Mouse (Mus musculus): ENCODE results near the gene Car5a. TPM values are rescaled to one million over a fixed set of nuclear protein-coding genes. Genes with fewer than 3 reads are reported as not detected.
A peak's percentile ranks its signal among the peaks of the same experiment; 100 is the strongest.

Car5a gene
- polyA plus RNA-seq, 1 experiment from 2014 or later = 0.12 TPM

DNA sequence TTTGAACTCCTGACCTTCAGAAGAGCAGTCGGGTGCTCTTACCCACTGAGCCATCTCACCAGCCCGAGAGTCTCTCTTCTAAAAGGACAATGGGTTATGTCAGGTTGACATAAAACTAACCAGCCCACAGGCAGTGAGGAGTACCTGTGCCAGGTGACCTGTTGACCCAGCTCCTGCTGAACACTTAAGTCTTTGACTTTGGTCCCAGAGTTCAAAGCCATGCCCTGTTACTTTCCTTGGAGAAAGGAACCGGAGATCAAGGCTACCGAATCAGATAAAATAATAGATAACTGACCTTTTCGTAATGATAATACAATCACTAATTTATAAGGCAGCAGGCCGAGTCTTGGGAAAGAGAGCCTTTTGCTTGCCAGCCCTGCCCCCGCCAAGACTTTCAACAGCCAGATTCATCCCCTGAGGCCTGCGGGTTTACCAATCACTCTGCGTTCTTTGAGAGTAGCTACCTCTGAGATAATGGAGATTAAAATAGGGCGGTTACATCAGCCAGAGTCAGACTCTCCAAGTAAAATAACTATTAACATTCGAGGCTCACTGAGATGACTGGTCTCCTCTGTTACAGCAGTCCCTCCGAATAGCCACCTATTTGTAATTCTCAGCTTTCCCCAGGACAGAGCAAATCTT, 12.6 kb downstream of the Car5a start:
- Histone ChIP-seq H3K4me3 (replicated peaks; ENCODE audit: low read depth, low read length) (no peak overlapping the region), H3K9me3 (replicated peaks; ENCODE audit: low read length) (no peaks in the 10 kb centered on the region), H3K27me3 (ENCODE audit: insufficient read depth, low read length) (no peaks in the 10 kb centered on the region), H3K9ac (ENCODE audit: low read depth, low read length) (no peak overlapping the region), H3K4me1 (replicated peaks; ENCODE audit: insufficient read depth, low read length) (no peaks in the 10 kb centered on the region), H3K4me2 (ENCODE audit: low read length) (no peak overlapping the region), H3K36me3 (ENCODE audit: insufficient read depth, low read length) (no peaks in the 10 kb centered on the region), H3K27ac (no peak overlapping the region)
- no peak for ATAC-seq (replicated peaks; ENCODE audit: low FRiP score, low read depth)
- WGBS = 80% methylated on average over 12 of the region's 12 CpGs
- DNase-seq (ENCODE audit: low spot score) = no peak
- no peak for TF ChIP-seq CTCF (IDR thresholded peaks at IDR 0.05; ENCODE audit: low read depth)

DNA sequence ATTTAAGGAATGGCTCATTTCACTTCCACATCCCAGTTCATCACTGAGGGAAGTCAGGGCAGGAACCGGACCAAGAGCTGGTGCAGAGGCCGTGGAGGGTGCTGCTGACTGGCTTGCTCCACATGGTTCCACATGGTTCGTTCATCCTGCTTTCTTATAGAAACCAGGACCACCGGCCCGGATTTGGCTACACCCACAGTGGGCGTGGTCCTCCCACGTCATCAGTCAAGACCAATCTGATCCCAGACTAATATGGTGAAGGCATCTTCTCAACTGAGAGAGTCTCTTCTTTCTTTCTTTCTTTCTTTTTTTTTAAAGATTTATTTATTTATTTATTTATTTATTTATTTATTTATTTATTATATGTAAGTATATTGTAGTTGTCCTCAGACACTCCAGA, 13.1 kb downstream of the Car5a start:
- H3K9ac ChIP-seq (ENCODE audit: low read depth, low read length) = no peak overlapping the region
- 80% methylated on average over 7 of the region's 7 CpGs for WGBS
- no peaks in the 10 kb centered on the region for H3K4me1 ChIP-seq (replicated peaks; ENCODE audit: insufficient read depth, low read length)
- ATAC-seq (replicated peaks; ENCODE audit: low FRiP score, low read depth) = no peak
- DNase-seq (ENCODE audit: low spot score) = no peak
- H3K36me3 ChIP-seq (ENCODE audit: insufficient read depth, low read length) = no peaks in the 10 kb centered on the region
- no peak overlapping the region for H3K4me3 ChIP-seq (replicated peaks; ENCODE audit: low read depth, low read length)
- TF ChIP-seq CTCF (IDR thresholded peaks at IDR 0.05; ENCODE audit: low read depth) = no peak
- H3K27me3 ChIP-seq (ENCODE audit: insufficient read depth, low read length) = no peaks in the 10 kb centered on the region
- no peak overlapping the region for H3K4me2 ChIP-seq (ENCODE audit: low read length)
- no peak overlapping the region for H3K27ac ChIP-seq
- H3K9me3 ChIP-seq (replicated peaks; ENCODE audit: low read length) = no peaks in the 10 kb centered on the region

DNA sequence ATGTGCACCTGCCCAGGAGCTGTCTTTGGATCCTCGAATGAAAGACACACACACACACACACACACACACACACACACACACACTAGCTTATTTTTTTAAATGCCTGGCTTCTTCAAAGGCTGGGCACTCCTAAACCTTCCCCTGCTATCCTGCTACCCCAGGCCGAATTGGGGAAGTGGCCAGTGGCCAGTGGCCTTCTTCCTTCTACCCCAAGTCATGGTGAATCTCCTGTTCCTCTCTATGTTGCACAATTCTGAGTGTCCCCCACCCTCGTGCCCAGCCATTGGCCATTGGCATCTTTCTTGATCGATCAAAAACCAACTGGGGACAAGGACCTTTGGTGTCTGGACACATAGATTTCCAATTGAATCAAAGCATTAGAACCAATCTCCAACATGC, 14.7 kb downstream of the Car5a start:
- H3K4me1 ChIP-seq (replicated peaks; ENCODE audit: insufficient read depth, low read length) = no peaks in the 10 kb centered on the region
- no peaks in the 10 kb centered on the region for H3K27me3 ChIP-seq (ENCODE audit: insufficient read depth, low read length)
- TF ChIP-seq CTCF (IDR thresholded peaks at IDR 0.05; ENCODE audit: low read depth) = no peak
- H3K9me3 ChIP-seq (replicated peaks; ENCODE audit: low read length) = no peaks in the 10 kb centered on the region
- H3K9ac ChIP-seq (ENCODE audit: low read depth, low read length) = no peak overlapping the region
- no peak overlapping the region for H3K4me2 ChIP-seq (ENCODE audit: low read length)
- no peak overlapping the region for H3K27ac ChIP-seq
- WGBS = 79% methylated on average over 4 of the region's 4 CpGs
- H3K36me3 ChIP-seq (ENCODE audit: insufficient read depth, low read length) = no peaks in the 10 kb centered on the region
- no peak overlapping the region for H3K4me3 ChIP-seq (replicated peaks; ENCODE audit: low read depth, low read length)
- DNase-seq (ENCODE audit: low spot score) (no peak), ATAC-seq (replicated peaks; ENCODE audit: low FRiP score, low read depth) (no peak)

DNA sequence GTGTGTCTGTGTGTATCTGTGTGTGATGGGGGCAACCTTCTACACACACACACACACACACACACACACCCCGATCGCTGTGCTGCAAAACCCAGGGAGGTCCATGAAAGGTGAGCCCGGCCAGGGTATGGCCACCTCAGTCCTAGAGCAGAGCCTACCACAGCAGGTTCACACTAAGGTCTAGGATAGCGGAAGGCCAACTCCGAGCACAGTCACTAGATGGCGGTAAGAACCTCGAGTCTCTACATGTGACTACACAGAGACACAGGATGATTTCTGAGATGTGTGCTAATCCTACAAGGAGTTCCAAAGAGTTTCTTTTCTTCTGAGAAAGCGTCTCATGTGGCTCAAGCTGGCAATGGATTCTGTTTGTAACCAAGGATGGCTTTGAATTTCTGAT, 17.4 kb downstream of the Car5a start:
- Histone ChIP-seq H3K27ac (no peak overlapping the region), H3K4me3 (replicated peaks; ENCODE audit: low read depth, low read length) (no peak overlapping the region), H3K9me3 (replicated peaks; ENCODE audit: low read length) (no peaks in the 10 kb centered on the region), H3K4me2 (ENCODE audit: low read length) (no peak overlapping the region), H3K9ac (ENCODE audit: low read depth, low read length) (no peak overlapping the region), H3K4me1 (replicated peaks; ENCODE audit: insufficient read depth, low read length) (0 out of 2 replicates have a peak, but pooled peaks cover under 1% of the 10 kb centered on the region), H3K27me3 (ENCODE audit: insufficient read depth, low read length) (no peaks in the 10 kb centered on the region), H3K36me3 (ENCODE audit: insufficient read depth, low read length) (no peaks in the 10 kb centered on the region)
- DNase-seq (ENCODE audit: low spot score) (peak; percentile 68), ATAC-seq (replicated peaks; ENCODE audit: low FRiP score, low read depth) (peak; percentile 53; the same call in 1 of the 2 replicates)
- WGBS = 42% methylated on average over 8 of the region's 8 CpGs
- TF ChIP-seq CTCF (IDR thresholded peaks at IDR 0.05; ENCODE audit: low read depth) = peak; percentile 75

DNA sequence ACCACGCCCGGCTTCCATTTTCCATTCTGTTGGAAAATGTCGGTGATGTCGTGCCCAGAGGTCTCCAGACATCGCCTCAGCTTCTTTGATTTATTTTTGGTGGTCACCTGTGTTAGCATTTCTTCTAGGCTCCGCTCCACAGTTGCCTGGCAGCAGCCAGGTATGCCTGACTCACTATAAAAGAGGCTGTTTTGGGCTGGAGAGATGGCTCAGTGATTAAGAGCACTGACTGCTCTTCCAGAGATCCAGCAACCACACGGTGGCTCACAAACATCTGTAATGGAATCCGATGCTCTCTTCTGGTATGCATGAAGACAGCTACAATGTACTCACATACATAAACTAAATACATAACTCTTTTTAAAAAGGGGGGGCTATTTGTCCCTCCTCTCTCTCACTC, 18.4 kb downstream of the Car5a start:
- ATAC-seq (replicated peaks; ENCODE audit: low FRiP score, low read depth) (no peak), DNase-seq (ENCODE audit: low spot score) (no peak)
- Histone ChIP-seq H3K27me3 (ENCODE audit: insufficient read depth, low read length) (no peaks in the 10 kb centered on the region), H3K4me3 (replicated peaks; ENCODE audit: low read depth, low read length) (no peak overlapping the region), H3K9ac (ENCODE audit: low read depth, low read length) (no peak overlapping the region), H3K27ac (no peak overlapping the region), H3K4me2 (ENCODE audit: low read length) (no peak overlapping the region), H3K9me3 (replicated peaks; ENCODE audit: low read length) (no peaks in the 10 kb centered on the region), H3K36me3 (ENCODE audit: insufficient read depth, low read length) (no peaks in the 10 kb centered on the region), H3K4me1 (replicated peaks; ENCODE audit: insufficient read depth, low read length) (0 out of 2 replicates have a peak, but pooled peaks cover 5% of the 10 kb centered on the region)
- 61% methylated on average over 8 of the region's 8 CpGs for WGBS
- TF ChIP-seq CTCF (IDR thresholded peaks at IDR 0.05; ENCODE audit: low read depth) = no peak

DNA sequence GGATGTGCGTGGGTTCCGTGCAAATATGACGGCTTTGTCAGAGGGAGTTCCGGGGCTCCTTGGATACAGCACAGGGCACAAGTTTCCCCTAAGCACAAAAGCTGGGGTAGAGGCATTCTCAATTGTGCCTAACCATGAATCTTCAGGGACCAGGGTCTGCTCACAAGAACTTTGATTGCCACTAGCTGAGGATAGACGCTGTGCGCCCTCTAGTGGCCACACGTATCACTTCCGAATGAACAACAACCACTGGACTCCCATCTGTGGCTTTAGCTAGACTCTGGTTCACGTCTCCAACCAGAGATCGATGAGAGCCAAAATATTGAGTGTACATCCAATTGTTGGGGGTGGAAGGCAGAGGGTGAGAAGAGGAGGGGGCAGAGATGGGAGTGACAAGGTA, 19.1 kb downstream of the Car5a start:
- Histone ChIP-seq H3K27ac (no peak overlapping the region), H3K9me3 (replicated peaks; ENCODE audit: low read length) (no peaks in the 10 kb centered on the region), H3K36me3 (ENCODE audit: insufficient read depth, low read length) (no peaks in the 10 kb centered on the region), H3K4me2 (ENCODE audit: low read length) (no peak overlapping the region), H3K4me3 (replicated peaks; ENCODE audit: low read depth, low read length) (no peak overlapping the region), H3K9ac (ENCODE audit: low read depth, low read length) (no peak overlapping the region), H3K4me1 (replicated peaks; ENCODE audit: insufficient read depth, low read length) (0 out of 2 replicates have a peak, but pooled peaks cover 5% of the 10 kb centered on the region), H3K27me3 (ENCODE audit: insufficient read depth, low read length) (no peaks in the 10 kb centered on the region)
- 30% methylated on average over 10 of the region's 10 CpGs for WGBS
- peak; percentile 93 for DNase-seq (ENCODE audit: low spot score)
- peak; percentile 93 for TF ChIP-seq CTCF (IDR thresholded peaks at IDR 0.05; ENCODE audit: low read depth)
- ATAC-seq (replicated peaks; ENCODE audit: low FRiP score, low read depth) = no peak

DNA sequence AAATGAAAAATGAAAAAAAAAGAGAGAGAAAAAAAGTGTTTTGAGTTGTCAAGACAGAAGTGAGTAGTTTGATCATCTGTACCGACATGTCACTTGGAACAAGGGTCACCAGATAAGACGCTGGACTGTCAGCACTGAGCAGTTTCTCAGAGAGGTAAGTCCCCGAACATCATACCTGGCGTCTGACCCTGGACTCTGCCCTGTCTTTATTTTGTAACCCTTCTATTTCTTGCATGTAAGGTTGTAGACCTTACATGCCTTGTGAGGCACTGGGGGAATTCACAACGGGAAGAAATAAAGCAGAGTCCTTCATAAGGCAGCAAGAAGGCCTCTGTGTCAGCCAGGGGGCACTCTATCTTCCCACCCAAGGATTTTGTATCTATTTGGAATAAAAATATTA, 20.0 kb downstream of the Car5a start:
- no peak for DNase-seq (ENCODE audit: low spot score)
- H3K4me3 ChIP-seq (replicated peaks; ENCODE audit: low read depth, low read length) = no peak overlapping the region
- no peak overlapping the region for H3K4me2 ChIP-seq (ENCODE audit: low read length)
- WGBS = 80% methylated on average over 5 of the region's 5 CpGs
- no peak for TF ChIP-seq CTCF (IDR thresholded peaks at IDR 0.05; ENCODE audit: low read depth)
- no peak for ATAC-seq (replicated peaks; ENCODE audit: low FRiP score, low read depth)
- H3K36me3 ChIP-seq (ENCODE audit: insufficient read depth, low read length) = no peaks in the 10 kb centered on the region
- H3K9ac ChIP-seq (ENCODE audit: low read depth, low read length) = no peak overlapping the region
- no peaks in the 10 kb centered on the region for H3K9me3 ChIP-seq (replicated peaks; ENCODE audit: low read length)
- H3K27me3 ChIP-seq (ENCODE audit: insufficient read depth, low read length) = no peaks in the 10 kb centered on the region
- H3K4me1 ChIP-seq (replicated peaks; ENCODE audit: insufficient read depth, low read length) = 0 out of 2 replicates have a peak, but pooled peaks cover 5% of the 10 kb centered on the region
- H3K27ac ChIP-seq = no peak overlapping the region

Data from kidney, postnatal 0 days (tissue).